Mouse (Mus musculus) small intestine, adult 2 months (tissue): ENCODE measurements at regions not wholly inside any gene's neighbourhood (a gene's known extent, or its start where the extent isn't known, plus 50 kb on each side); places are given as distances from the start of the nearest gene placed in this dataset.

Experiments
- CTCF ChIP-seq: fragments of 200-500 bp; IDR thresholded peaks from 2 replicates; pipeline ENCODE4 v1.5.1; 2012; ENCODE audit warnings: low read depth, mild to moderate bottlenecking, control low read depth, inconsistent platforms, low read length, moderate library complexity, mixed read lengths; ENCODE audit not compliant: insufficient replicate concordance, insufficient read length; ENCODE audit errors: extremely low read depth
- POLR2A ChIP-seq: fragments of 200-500 bp; IDR thresholded peaks from 2 replicates; pipeline ENCODE4 v1.6.1; 2012; ENCODE audit warnings: low read depth, mild to moderate bottlenecking, control low read depth, inconsistent platforms, low read length, moderate library complexity

DNA sequence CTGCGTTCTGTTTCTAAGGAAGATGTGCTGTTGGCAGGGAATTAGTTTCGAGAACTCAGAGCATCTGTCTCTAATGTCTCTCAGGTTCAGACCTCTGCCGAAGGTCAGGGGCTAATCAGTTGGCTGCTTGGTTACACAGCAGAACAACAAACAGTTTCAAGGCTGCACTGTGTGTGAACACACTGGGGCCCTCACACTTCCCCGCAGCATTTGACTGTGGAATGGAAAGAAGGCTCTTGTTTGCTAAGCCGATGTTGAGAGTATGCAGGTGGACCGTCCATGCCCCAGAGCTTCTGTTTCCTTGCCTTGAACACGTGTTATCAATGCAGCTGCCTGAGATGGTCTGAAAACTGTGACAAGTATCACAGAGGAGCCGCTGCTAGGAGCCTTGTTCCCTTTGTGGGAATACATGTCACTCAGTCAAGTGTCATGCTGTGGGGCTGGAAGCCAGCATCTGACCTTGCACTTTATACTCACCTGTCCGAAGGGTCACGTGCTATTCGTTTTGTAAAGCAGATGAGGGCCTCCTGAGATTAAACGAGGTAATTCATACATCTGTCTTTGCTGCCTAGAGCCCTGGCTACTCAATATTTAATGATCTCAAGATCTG is 141.0 kb upstream of the Ankrd50 start:
- no peak for TF ChIP-seq POLR2A
- no peak for TF ChIP-seq CTCF
